Mouse (Mus musculus) hindbrain, postnatal 0 days (tissue): ENCODE measurements around the gene Tbxas1. TPM values are rescaled to one million over a fixed set of nuclear protein-coding genes. Genes with fewer than 3 reads are reported as not detected.

ENCODE experiments used
- ATAC-seq: fragments of 200-750 bp; cut with Nextera tagmentation; 2 replicates; pipeline ENCODE4 v1.8.0; 2017; ENCODE audit warnings: mild to moderate bottlenecking, moderate TSS enrichment, moderate library complexity
- DNase-seq: peaks from one replicate; pipeline ENCODE4 v3.0.0-alpha.2; 2015; ENCODE audit warnings: low spot score
- H3K27ac ChIP-seq: fragments of 300-500 bp; sonication (generic); 2 replicates; pipeline ENCODE4 v1.5.1; 2014; ENCODE audit warnings: mild to moderate bottlenecking
- H3K27me3 ChIP-seq: fragments of 300-500 bp; sonication (generic); 2 replicates; pipeline ENCODE4 v1.6.1; 2014; ENCODE audit warnings: low read length, mixed read lengths; ENCODE audit not compliant: insufficient read depth
- H3K36me3 ChIP-seq: fragments of 300-500 bp; sonication (generic); 2 replicates; pipeline ENCODE4 v1.6.1; 2014; ENCODE audit warnings: low read length, mixed read lengths; ENCODE audit not compliant: insufficient read depth
- H3K4me1 ChIP-seq: fragments of 300-500 bp; sonication (generic); 2 replicates; pipeline ENCODE4 v1.6.1; 2014; ENCODE audit warnings: antibody characterized with exemption, low read length, mixed read lengths; ENCODE audit not compliant: insufficient read depth
- H3K4me2 ChIP-seq: fragments of 300-500 bp; sonication (generic); 2 replicates; pipeline ENCODE4 v1.6.1; 2014; ENCODE audit warnings: low read depth, mild to moderate bottlenecking, low read length, moderate library complexity, mixed read lengths
- H3K4me3 ChIP-seq: fragments of 300-500 bp; sonication (generic); 2 replicates; pipeline ENCODE4 v1.5.1; 2014; ENCODE audit warnings: low read length
- H3K9ac ChIP-seq: fragments of 300-500 bp; sonication (generic); replicated peaks from 2 replicates; pipeline ENCODE4 v1.6.1; 2014; ENCODE audit warnings: mild to moderate bottlenecking, low read length, moderate library complexity, mixed read lengths
- H3K9me3 ChIP-seq: fragments of 300-500 bp; sonication (generic); 2 replicates; pipeline ENCODE4 v1.6.1; 2016; ENCODE audit warnings: low read length, mixed read lengths
- CTCF ChIP-seq: IDR thresholded peaks from 2 replicates; pipeline ENCODE4 v1.5.1; 2016; ENCODE audit warnings: antibody characterized with exemption, control low read depth, low read depth
- WGBS: fragments of 180-500 bp; shearing (Covaris S2); extraction: QIAGEN DNeasy Blood & Tissue Kit; methylation state at CpG from one replicate; pipeline ENCODE4 v1.1.7; 2014; 5-methylcytosine and 5-hydroxymethylcytosine counted together
- polyA plus RNA-seq: library from polyadenylated mRNA; unstranded; fragments of >200 nt; fragmentation: Nextera tagmentation; extraction: Ambion mirVana; gene quantifications from 2 replicates; pipeline ENCODE4 v1.2.1, GENCODE M21; 2015
- total RNA-seq: library from RNA; depleted of rRNA; stranded (reverse); fragments of >200 nt; gene quantifications from 2 replicates; pipeline ENCODE4 v1.2.3, GENCODE M21; 2014

Gene Tbxas1
- total and polyA plus RNA-seq, 2 experiments from 2014 or later: 2.1 to 4.3 TPM

- Histone ChIP-seq H3K27me3 (no peaks in the 10 kb centered on the region), H3K4me1 (no peaks in the 10 kb centered on the region), H3K9me3 (no peaks in the 10 kb centered on the region), H3K9ac (no peak overlapping the region), H3K27ac (no peak overlapping the region), H3K36me3 (no peaks in the 10 kb centered on the region), H3K4me3 (no peak overlapping the region), H3K4me2 (no peak overlapping the region)
- ATAC-seq (no peak), DNase-seq (no peak)
- 87% methylated on average over 14 of the region's 14 CpGs for WGBS
- TF ChIP-seq CTCF: no peak
Measured at GRCm38 (mm10) chr6:38919135-38919740, 44.0 kb downstream of the Tbxas1 start.

GRCm38 (mm10) chr6:38920141-38920540, 44.9 kb downstream of the Tbxas1 start:
- no peaks in the 10 kb centered on the region for H3K9me3 ChIP-seq
- H3K36me3 ChIP-seq: no peaks in the 10 kb centered on the region
- H3K27me3 ChIP-seq: no peaks in the 10 kb centered on the region
- H3K4me3 ChIP-seq: no peak overlapping the region
- DNase-seq (no peak), ATAC-seq (no peak)
- WGBS: 76% methylated on average over 6 of the region's 6 CpGs
- H3K4me2 ChIP-seq: no peak overlapping the region
- no peaks in the 10 kb centered on the region for H3K4me1 ChIP-seq
- no peak overlapping the region for H3K9ac ChIP-seq
- TF ChIP-seq CTCF: no peak
- H3K27ac ChIP-seq: no peak overlapping the region

GRCm38 (mm10) chr6:38921095-38921809, 46.0 kb downstream of the Tbxas1 start:
- no peak for TF ChIP-seq CTCF
- Histone ChIP-seq H3K4me1 (no peaks in the 10 kb centered on the region), H3K4me2 (no peak overlapping the region), H3K4me3 (no peak overlapping the region), H3K36me3 (no peaks in the 10 kb centered on the region), H3K9me3 (no peaks in the 10 kb centered on the region), H3K9ac (no peak overlapping the region), H3K27ac (no peak overlapping the region), H3K27me3 (no peaks in the 10 kb centered on the region)
- 78% methylated on average over 17 of the region's 17 CpGs for WGBS
- DNase-seq: no peak
- ATAC-seq: no peak

GRCm38 (mm10) chr6:38921810-38922116, 46.6 kb downstream of the Tbxas1 start:
- Histone ChIP-seq H3K4me3 (no peak overlapping the region), H3K27me3 (no peaks in the 10 kb centered on the region), H3K4me2 (no peak overlapping the region), H3K36me3 (no peaks in the 10 kb centered on the region), H3K4me1 (no peaks in the 10 kb centered on the region), H3K9me3 (no peaks in the 10 kb centered on the region), H3K9ac (no peak overlapping the region), H3K27ac (no peak overlapping the region)
- TF ChIP-seq CTCF: no peak
- DNase-seq (no peak), ATAC-seq (no peak)
- WGBS: 90% methylated on average over 8 of the region's 8 CpGs

- Histone ChIP-seq H3K9ac (no peak overlapping the region), H3K27me3 (no peaks in the 10 kb centered on the region), H3K9me3 (no peaks in the 10 kb centered on the region), H3K4me3 (no peak overlapping the region), H3K4me2 (no peak overlapping the region), H3K27ac (no peak overlapping the region; the same call in 1 of the 2 replicates), H3K36me3 (no peaks in the 10 kb centered on the region), H3K4me1 (no peaks in the 10 kb centered on the region)
- ATAC-seq (no peak), DNase-seq (peak; percentile 47)
- TF ChIP-seq CTCF: no peak
- 37% methylated on average over 2 of the region's 2 CpGs for WGBS
Measured at GRCm38 (mm10) chr6:38922517-38922916, 47.3 kb downstream of the Tbxas1 start.

- WGBS: 91% methylated on average over 4 of the region's 4 CpGs
- H3K36me3 ChIP-seq: no peaks in the 10 kb centered on the region
- DNase-seq (no peak), ATAC-seq (no peak)
- no peaks in the 10 kb centered on the region for H3K9me3 ChIP-seq
- TF ChIP-seq CTCF: no peak
- H3K4me1 ChIP-seq: no peaks in the 10 kb centered on the region
- no peak overlapping the region for H3K9ac ChIP-seq
- no peak overlapping the region for H3K4me2 ChIP-seq
- H3K27me3 ChIP-seq: no peaks in the 10 kb centered on the region
- H3K4me3 ChIP-seq: no peak overlapping the region
- H3K27ac ChIP-seq: no peak overlapping the region
Measured at GRCm38 (mm10) chr6:38923450-38923849, 48.2 kb downstream of the Tbxas1 start.
